Mouse (Mus musculus) thymus, postnatal 10 days (tissue): ENCODE results near the gene Inka1.

Source experiments
- DNase-seq, 2 experiments: peaks; one replicate each; pipeline ENCODE4 v3.0.0; 2021; ENCODE audit warnings: low spot score in 2 of 2

The Inka1 gene

DNA sequence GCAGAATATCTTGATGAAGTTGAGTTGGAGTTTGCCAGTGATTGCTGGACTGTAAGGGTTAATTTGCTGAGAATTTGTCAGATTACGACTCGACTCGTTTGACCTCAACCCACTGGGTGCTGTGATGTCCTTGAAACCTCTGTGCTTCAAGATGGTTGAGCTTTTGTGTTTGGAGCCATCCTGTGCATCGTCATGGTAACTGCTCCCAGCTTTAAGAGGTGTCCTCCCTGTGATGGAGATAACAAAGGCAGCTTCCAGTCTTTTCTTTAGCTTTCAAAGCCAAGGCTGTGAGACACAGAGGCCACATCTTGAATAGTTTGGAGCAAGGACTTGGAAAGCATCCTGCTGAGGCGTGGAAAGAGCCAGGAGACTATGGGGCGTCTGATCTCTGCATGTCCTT lies 28.5 kb downstream of the Inka1 start:
- no peak for DNase-seq

GRCm38 (mm10) chr9:107955613-107956289 lies 29.9 kb downstream of the Inka1 start:
- no peak for DNase-seq

GRCm38 (mm10) chr9:107950460-107951355 lies 35.0 kb downstream of the Inka1 start:
- DNase-seq, result peak; percentile 77 to 84

- DNase-seq, result no peak
Observed at GRCm38 (mm10) chr9:107949922-107950235, 35.8 kb downstream of the Inka1 start, which contains the start of gene Traip. Gene Traip (plus strand): TSS chr9:107950136.

DNA sequence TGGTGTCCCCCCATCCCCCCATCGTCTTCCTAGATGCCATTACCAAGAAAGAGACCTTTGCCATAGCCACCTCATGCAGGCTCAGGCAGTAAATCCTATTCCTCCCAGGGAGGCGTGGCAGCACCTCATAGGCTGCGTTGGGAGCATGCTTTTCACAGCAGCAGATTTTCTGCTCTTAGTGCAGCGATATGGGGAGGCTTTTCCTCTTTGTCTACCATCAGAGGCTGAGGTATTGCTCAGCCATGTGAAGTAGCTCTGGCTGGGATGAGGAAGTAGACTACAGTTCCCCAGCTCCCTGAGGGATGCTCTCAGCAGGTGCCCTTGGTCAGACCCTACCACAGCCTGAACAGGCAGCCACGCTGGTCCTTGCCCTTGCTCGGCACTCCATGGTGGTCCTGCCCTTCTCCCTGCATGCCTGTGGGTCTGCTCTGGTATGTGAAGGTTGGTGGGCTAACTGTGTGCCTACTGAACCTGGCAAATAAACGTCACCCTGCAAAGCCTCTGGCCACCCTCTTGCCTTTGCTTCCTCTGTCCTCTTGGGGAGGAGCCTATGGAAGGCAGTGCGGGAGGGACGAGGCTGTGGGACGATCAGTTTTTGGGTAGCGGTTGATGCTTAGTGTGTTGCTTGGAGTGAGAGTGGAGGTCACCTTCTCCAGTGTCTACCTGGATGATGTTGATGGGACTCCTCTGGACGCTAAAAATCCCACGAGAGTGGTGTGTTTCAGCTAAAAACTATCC lies 36.3 kb downstream of the Inka1 start:
- DNase-seq, result no peak

DNA sequence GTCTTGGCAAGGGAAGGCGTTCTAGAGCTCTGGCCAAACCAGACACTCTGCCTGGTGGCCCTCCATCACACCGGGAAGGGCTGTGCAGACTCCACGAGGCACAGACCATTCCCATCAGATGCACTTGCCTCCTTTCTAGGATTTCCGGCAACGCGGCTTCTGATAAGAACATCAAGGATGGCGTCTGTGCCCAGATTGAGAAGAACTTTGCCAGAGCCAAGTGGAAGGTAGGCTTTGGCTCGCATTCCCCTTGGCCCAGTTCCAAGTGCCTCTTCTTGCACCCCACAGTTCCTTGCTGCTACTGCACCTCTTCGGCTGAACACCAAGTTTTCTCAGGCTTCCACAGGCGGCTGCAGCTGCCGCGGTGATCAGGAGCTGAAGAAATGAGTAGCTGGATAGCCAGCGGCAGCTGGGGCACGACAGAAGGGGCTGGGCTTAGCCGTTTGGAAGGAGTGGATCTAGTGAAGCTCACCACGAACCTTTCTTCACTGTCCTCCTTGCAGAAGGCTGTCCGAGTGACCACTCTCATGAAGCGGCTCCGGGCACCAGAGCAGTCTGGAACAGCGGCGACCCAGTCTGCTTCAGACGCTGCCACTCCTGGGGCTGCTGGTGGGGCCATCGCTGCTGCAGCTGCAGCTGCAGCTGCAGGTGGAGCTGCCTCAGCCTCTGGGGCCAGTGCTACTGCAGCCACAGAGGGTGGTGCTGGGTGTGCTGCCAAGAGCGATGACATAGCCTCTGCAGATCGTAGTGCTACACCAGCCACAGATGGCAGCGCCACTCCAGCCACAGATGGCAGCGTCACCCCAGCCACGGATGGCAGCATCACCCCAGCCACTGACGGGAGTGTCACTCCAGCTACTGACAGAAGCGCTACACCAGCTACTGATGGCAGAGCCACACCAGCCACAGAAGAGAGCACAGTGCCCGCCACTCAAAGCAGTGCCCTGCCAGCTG lies 38.2 kb downstream of the Inka1 start:
- DNase-seq, result no peak

DNA sequence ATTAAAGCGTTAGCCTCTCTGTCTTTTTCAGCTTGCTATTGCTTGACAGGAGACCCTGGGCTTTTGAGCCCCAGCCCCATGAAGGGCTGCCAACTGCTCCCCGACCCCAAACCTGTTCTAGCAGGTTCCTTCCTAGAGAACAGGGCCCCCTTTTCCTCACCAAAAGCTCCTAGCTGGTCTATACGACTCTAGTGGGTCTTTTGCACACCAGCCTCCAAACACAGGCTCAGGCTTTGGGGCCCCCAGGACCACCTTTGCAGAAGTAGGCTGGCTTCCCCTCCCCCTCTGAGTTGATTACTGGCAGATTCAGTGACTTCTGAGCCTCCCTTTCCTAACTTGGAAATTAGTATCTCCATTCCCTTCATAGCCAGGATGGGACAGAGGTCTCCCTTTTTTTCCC lies 48.8 kb downstream of the Inka1 start:
- DNase-seq, result no peak

DNA sequence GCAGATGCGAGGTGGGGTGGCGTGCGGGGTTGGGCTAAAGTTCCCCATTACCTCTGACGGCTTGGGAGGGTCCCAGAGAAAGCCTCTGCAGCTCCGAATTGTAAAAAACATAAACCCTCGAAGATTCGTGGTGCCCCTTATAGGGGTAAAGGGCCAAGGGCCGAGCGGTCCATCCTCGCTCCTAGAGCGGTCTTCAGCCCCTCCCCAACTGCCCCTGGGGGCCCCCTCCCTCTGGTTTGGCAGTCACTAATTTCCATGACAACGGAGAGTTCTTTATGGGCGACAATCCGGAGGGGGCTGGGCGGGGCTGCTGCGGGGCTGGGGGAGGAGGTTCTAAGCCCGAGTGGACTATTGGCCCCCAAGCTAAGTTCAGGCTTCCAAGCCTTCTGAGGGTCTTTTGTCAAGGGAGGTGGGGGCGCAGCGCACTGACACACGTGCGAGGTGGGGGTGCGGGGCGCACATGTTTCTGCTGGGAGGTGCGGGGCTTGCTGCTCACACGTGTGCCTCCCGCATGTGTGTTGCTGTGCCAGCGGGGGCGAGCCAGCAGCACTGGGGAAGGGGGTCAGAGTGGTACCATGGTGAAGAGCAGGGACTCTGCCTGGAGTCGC lies 49.4 kb downstream of the Inka1 start:
- DNase-seq, result peak; percentile 20 to 30

DNA sequence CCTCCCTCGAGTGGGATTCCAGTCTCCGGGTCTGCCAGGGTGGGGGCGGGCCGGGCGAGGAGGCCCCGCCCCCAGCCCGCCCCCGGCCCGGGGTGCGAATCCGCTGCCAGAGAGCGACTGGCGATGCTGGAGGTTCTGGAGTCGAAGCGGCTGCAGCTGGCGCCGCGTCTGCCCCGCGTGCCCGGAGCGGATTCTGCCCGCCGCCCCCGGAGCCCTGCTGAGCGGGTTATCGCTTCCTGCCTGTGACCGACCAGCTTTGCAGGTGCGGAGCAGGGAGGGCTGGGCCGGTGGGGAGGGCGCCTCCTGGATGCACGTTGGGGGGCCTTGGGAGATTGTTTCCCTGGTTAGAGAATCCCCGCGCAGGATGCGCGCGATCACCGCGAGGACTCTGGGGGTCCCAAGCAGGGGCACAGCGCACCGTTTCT lies 49.9 kb downstream of the Inka1 start:
- DNase-seq, result peak; percentile 81

DNA sequence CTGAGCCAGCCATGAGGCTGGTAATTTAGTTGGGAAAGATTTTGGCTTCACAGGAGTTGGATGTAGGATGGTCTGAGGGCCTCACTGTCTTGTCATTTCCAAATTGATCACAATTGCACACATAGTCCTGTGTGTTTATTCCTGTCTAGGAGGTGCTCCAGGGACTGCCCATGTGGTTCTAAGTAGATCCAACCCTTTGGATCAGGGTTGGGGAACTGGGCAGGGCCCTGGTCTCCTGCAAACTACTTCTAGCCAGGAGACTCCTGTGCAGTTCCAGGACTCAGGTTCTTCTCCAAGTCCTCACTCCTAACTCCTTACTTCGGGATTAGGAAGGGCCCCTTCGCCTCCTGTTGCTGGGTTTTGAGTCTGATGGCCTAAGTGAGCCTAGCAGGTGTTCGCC lies 50.3 kb downstream of the Inka1 start, which contains the start of gene Camkv:
Camkv (plus strand) TSS at position 301 of the 400 bp plus-strand sequence.
- no peak for DNase-seq
